Mouse (Mus musculus): ENCODE results near the gene Tlr13. TPM values are rescaled to one million over a fixed set of nuclear protein-coding genes. Genes with fewer than 3 reads are reported as not detected.
A peak's percentile ranks its signal among the peaks of the same experiment; 100 is the strongest.
"Not testable (repeated sequence)": the region's sequence is repeated elsewhere in the genome, so short reads cannot be mapped to it uniquely, and the experiment has no call there.

The Tlr13 gene
- total RNA-seq, 2 experiments from 2014 or later, result 1.5 to 1.7 TPM

DNA sequence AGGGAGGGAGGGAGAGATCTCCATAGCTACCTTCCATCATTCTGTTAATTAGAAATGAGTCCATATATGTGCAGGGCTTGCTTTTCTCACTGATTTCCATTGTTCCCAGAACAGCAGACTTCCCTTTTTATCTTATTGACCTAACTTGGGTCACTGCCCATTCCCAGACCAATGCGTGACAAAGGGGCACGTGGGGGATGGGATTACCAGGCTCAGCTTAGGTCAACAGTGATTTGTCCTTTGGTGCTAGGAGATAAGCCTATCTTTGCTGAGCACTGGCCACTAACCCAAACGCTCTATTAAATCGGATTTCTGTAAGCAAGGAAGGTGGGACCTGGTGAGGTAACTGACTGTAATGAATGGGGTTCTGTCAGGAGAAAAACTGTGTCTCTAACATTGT is 41.3 kb downstream of the Tlr13 start:
- intact Hi-C loops (cut with DNase I), result no loop called here
- DNase-seq, result no peak

DNA sequence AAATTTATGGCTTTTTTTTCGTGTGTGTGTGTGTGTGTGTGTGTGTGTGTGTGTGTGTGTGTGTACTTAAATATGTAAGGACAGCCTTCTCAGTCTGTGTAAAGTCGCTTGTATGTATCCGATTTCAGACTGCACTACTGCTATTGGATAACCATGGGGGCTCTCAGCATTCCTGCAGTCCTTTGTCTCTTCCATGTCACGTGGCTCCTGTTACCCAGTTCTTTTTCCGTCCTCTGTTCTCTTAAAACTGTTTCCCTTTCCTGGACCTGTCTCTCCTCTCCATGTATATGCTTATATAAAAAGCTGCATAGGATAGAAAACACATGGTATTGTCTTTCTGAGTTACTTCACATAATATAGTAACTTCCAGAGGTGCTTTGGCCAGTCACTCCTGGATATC is 42.7 kb downstream of the Tlr13 start:
- intact Hi-C loops (cut with DNase I), result loop anchor here (5.0 kb wide), 1 partner anchor 158 kb away; the partner anchor contains the start of gene Atp7a
- DNase-seq, result no peak

DNA sequence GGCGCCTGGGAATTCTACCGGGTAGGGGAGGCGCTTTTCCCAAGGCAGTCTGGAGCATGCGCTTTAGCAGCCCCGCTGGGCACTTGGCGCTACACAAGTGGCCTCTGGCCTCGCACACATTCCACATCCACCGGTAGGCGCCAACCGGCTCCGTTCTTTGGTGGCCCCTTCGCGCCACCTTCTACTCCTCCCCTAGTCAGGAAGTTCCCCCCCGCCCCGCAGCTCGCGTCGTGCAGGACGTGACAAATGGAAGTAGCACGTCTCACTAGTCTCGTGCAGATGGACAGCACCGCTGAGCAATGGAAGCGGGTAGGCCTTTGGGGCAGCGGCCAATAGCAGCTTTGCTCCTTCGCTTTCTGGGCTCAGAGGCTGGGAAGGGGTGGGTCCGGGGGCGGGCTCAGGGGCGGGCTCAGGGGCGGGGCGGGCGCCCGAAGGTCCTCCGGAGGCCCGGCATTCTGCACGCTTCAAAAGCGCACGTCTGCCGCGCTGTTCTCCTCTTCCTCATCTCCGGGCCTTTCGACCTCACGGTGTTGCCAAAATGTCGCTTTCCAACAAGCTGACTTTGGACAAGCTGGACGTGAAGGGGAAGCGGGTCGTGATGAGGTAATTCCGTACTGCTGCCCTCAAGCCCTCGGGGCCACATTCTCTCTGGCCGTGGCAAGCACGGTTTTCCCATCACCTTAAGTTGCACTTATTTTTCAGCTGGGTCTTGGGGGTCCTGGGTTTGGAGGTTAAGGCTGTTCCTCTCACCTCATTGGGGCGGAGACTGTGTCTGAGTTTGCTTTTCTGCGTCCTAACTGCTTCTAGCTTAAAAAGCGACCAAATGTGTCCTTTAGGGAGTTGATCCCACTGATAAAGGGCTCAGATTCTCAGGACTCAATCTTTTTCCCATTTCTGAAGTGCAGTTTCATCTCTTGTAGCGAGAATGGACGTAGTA is 44.0 kb downstream of the Tlr13 start, which contains the start of gene Pgk1:
TSS of gene Pgk1 (plus strand) at position 388 of the 937 bp plus-strand sequence.
- intact Hi-C loops (cut with DNase I), result loop anchor here (5.0 kb wide), 1 partner anchor 160 kb away; the partner anchor contains the start of gene Atp7a

DNA sequence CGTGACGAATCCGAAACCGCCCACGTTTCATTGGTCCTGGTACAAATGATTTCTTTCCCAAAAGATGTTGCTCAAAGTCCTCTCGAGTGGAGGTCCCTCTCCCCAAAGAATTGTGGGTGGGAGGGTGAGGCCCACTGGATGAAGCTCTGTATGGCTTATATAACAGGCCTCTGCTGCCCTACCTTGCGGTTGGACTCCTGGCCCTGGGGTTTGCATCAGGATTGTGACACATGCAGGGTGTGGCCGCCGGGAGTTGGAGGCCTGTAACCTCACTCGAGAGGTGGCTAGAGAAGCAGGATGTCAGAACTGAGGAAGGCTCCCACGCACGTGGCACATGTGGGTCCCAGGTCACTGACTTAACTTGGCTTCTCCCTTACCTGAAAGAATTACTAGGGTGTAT is 44.7 kb downstream of the Tlr13 start:
- intact Hi-C loops (cut with DNase I), result loop anchor here (5.0 kb wide), 1 partner anchor 160 kb away; the partner anchor contains the start of gene Atp7a

More for the DNA sequence above, 44.0 kb downstream of the Tlr13 start, which contains the start of gene Pgk1:
- peak; percentile 83 to 89 for DNase-seq

DNA sequence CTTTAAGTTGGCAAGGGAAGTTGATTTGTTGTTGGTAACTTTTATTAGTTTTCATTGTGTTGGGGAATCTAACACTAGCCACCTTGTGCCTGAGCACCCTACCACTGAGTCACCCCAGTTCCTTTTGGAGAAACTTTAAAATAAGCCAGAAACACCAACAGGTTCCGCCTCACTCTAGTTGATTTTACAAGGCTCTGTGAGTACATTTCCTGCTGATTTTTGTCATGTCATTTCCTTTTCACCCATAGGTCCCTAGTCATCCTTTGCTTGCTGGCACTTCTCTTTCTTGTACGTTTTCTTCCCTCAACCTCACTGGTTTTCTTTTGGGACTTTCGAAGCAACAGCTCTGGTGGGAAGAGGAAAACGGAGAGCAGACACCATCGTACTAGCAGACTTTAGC is 46.4 kb downstream of the Tlr13 start:
- intact Hi-C loops (cut with DNase I), result loop anchor here (5.0 kb wide), 1 partner anchor 162 kb away; the partner anchor contains the start of gene Atp7a
- no peak for DNase-seq

More for the DNA sequence above, 44.7 kb downstream of the Tlr13 start:
- DNase-seq, result peak in 1 of 2 experiments; percentile 6

DNA sequence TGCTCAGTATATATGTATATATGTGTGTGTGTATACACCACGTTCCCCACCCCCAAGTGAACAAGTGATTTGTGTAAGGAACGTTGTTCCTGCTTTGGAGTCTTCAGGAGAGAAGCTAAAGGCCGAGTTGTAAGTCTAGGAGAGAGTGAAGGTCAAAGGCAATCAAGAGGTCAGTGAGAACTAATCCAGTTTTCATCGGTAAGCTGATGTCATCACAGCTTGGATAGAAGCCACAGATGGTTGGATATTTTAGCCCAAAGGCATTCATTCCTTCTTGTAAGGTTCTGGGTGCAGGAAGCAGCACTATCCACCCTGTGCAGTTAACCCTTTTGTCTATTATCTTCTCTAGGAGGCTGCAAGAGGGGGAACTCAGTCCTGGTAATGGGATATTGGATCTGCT is 47.1 kb downstream of the Tlr13 start:
- DNase-seq, result no peak
- intact Hi-C loops (cut with DNase I), result no loop called here

DNA sequence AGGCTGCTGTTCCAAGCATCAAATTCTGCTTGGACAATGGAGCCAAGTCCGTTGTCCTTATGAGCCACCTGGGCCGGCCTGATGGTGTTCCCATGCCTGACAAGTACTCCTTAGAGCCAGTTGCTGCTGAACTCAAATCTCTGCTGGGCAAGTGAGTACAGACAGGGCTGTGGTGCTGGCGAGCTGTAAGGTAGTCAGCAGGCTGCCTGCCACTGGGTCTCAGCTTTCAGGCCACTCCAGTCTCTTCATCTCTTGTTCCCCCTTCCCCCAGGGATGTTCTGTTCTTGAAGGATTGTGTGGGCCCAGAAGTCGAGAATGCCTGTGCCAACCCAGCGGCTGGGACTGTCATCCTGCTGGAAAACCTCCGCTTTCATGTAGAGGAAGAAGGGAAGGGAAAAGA is 51.4 kb downstream of the Tlr13 start:
- intact Hi-C loops (cut with DNase I); DNase-seq: not testable (repeated sequence)

DNA sequence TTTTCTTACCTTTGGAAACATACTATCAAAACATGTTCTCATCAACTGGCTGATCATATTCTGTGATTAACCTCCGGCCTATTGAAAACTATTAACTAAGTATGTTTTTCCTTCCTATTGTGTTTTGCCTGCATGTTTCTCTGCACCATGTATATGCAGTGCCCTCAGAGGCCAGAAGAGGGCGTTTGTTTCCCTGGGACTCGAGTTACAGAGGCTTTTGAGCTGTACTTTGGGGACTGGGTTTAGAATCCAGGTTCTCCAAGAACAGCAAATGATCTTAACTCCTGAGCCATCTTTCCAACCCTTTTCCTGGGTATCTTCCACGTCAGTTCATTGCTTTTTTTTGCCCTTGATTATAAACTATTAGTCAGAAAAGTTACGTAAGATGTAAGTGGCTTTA is 54.3 kb downstream of the Tlr13 start:
- intact Hi-C loops (cut with DNase I), result no loop called here
- DNase-seq, result no peak

DNA sequence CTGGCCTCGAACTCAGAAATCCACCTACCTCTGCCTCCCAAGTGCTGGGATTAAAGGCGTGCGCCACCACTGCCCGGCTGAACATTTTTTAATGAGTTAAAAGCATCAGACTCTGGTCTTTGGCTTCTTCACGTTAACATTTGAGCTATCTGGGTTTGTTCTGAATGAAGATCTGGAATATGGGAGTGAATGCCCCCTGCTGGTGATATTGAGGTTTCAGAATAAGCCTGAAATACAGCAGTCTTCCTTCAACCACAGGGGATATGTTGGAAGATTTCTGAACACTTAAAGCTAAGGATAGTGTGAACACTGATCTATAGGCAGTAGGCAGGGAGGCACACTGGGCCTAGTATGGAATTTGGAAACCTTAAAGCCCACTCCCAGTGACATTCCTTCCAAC is 55.9 kb downstream of the Tlr13 start:
- DNase-seq, result no peak
- intact Hi-C loops (cut with DNase I), result no loop called here

DNA sequence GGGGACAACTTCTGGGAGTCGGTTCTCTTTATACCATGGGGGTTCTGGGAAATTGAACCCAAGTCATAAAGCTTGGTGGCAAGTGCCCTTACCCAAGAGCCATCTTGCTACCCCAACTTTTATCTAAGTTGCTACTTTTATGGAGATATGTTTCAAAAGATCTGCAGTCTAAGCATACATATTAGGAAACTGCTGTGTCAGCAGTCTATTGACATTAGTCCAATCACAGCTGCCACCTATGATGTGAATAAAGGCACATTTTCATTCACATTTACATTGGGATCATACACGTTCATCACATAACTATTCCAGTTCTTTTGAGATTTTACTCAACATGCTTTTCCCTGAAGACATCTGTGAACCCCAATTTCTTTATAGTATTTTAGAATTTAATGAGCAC is 66.1 kb downstream of the Tlr13 start:
- intact Hi-C loops (cut with DNase I), result no loop called here

More for the DNA sequence above, 66.1 kb downstream of the Tlr13 start:
- DNase-seq, result no peak

Other genes with a start within 250 kb of the Tlr13 start
- gene Atrx, start 213.8 kb upstream of the Tlr13 start, total RNA-seq (2021), result 10 to 100 TPM; 94.6 to 99.4 TPM
- 10 to 100 TPM; 30.2 to 40.6 TPM for gene Magt1, start 131.3 kb upstream of the Tlr13 start, total RNA-seq (2021)
- gene Cox7b, start 127.5 kb upstream of the Tlr13 start, total RNA-seq (2021), result 1,000 to 10,000 TPM; 1,519 to 1,551 TPM
- 10 to 100 TPM in 1 of 2 experiments, 1 to 10 TPM in 1; 9.0 to 10.5 TPM for gene Atp7a, start 115.9 kb upstream of the Tlr13 start, total RNA-seq (2021)
- gene Pgk1, start 43.9 kb downstream of the Tlr13 start, total RNA-seq (2021), result 100 to 1,000 TPM; 554 to 629 TPM
- 10 to 100 TPM in 1 of 2 experiments, 1 to 10 TPM in 1; 8.5 to 10.7 TPM for gene Taf9b, start 78.0 kb downstream of the Tlr13 start, total RNA-seq (2021)
- not detected for gene Fnd3c2, start 112.2 kb downstream of the Tlr13 start, total RNA-seq (2021)